Mouse (Mus musculus) ES-Bruce4 (cell line): ENCODE measurements around the gene Ldlr. TPM values are rescaled to one million over a fixed set of nuclear protein-coding genes. Genes with fewer than 3 reads are reported as not detected.

ENCODE experiments used
- H3K27ac ChIP-seq: 2 replicates; pipeline ENCODE4 v1.5.1; 2012; ENCODE audit warnings: low read length, inconsistent platforms; ENCODE audit not compliant: insufficient read depth
- H3K27me3 ChIP-seq: 2 replicates; pipeline ENCODE4 v1.6.1; 2012; ENCODE audit warnings: mild to moderate bottlenecking, low read length, inconsistent platforms; ENCODE audit not compliant: control insufficient read depth, poor library complexity, insufficient read depth, severe bottlenecking
- H3K36me3 ChIP-seq: 2 replicates; pipeline ENCODE4 v1.6.1; 2012; ENCODE audit warnings: inconsistent platforms, mild to moderate bottlenecking, low read length, moderate library complexity; ENCODE audit not compliant: control insufficient read depth, poor library complexity, insufficient read depth, severe bottlenecking
- H3K4me1 ChIP-seq: one replicate; pipeline ENCODE4 v1.8.1; 2011; ENCODE audit warnings: low read length; ENCODE audit not compliant: control insufficient read depth, insufficient read depth
- H3K4me3 ChIP-seq: 2 replicates; pipeline ENCODE4 v1.5.1; 2011; ENCODE audit warnings: low read depth, mild to moderate bottlenecking, low read length
- H3K9ac ChIP-seq: 2 replicates; pipeline ENCODE4 v1.6.1; 2012; ENCODE audit warnings: low read depth, mild to moderate bottlenecking, inconsistent platforms; ENCODE audit not compliant: poor library complexity, severe bottlenecking
- H3K9me3 ChIP-seq: replicated peaks from 2 replicates; pipeline ENCODE4 v1.6.1; 2012; ENCODE audit warnings: mild to moderate bottlenecking, low read length, inconsistent platforms; ENCODE audit not compliant: control insufficient read depth, poor library complexity, insufficient read depth, severe bottlenecking
- CTCF ChIP-seq: IDR thresholded peaks from one replicate; pipeline ENCODE4 v1.8.1; 2011; ENCODE audit warnings: low read depth, low read length
- EP300 ChIP-seq: IDR thresholded peaks from 2 replicates; pipeline ENCODE4 v1.6.1; 2011; ENCODE audit warnings: low read depth, low read length; ENCODE audit not compliant: insufficient read depth
- POLR2A ChIP-seq: IDR thresholded peaks from one replicate; pipeline ENCODE4 v1.8.1; 2011; ENCODE audit warnings: low read length; ENCODE audit not compliant: insufficient read depth
- polyA plus RNA-seq: library from polyadenylated mRNA; stranded (reverse); fragments of >200 nt; gene quantifications from 2 replicates; pipeline ENCODE4 v1.2.4, GENCODE M21; 2011; ENCODE audit warnings: low read depth; ENCODE audit not compliant: missing spikeins, insufficient read depth, insufficient read length

Ldlr gene
- polyA plus RNA-seq = 79.3 and 80.6 TPM in 2 replicates

- Histone ChIP-seq H3K36me3 (peaks cover 9% of the 10 kb centered on the region), H3K27ac (peak within 1 kb of the TSS; percentile 94), H3K27me3 (no peaks in the 10 kb centered on the region), H3K4me3 (peak within 1 kb of the TSS; percentile 91), H3K4me1 (peaks cover 5% of the 10 kb centered on the region), H3K9ac (peak within 1 kb of the TSS; percentile 63), H3K9me3 (no peaks in the 10 kb centered on the region)
- TF ChIP-seq CTCF = no peak
- 0 out of 2 replicates have a peak, but pooled peaks have one; percentile 49 for TF ChIP-seq EP300
- peak; percentile 67 for TF ChIP-seq POLR2A
Measured at GRCm38 (mm10) chr9:21723377-21724146, at the start of gene Ldlr. Gene Ldlr, plus strand, starts transcription at chr9:21723483.

- H3K4me1 ChIP-seq = no peaks in the 10 kb centered on the region
- no peak overlapping the region for H3K4me3 ChIP-seq
- H3K27ac ChIP-seq = no peak overlapping the region
- H3K27me3 ChIP-seq = no peaks in the 10 kb centered on the region
- H3K9me3 ChIP-seq = no peaks in the 10 kb centered on the region
- H3K9ac ChIP-seq = no peak overlapping the region
- TF ChIP-seq CTCF (no peak), POLR2A (no peak), EP300 (no peak)
- H3K36me3 ChIP-seq = peaks cover 41% of the 10 kb centered on the region
Measured at GRCm38 (mm10) chr9:21677706-21678105, 45.6 kb upstream of the Ldlr start.

- no peaks in the 10 kb centered on the region for H3K9me3 ChIP-seq
- no peaks in the 10 kb centered on the region for H3K27me3 ChIP-seq
- H3K4me3 ChIP-seq = no peak overlapping the region
- no peak overlapping the region for H3K9ac ChIP-seq
- H3K4me1 ChIP-seq = no peaks in the 10 kb centered on the region
- TF ChIP-seq POLR2A (no peak), EP300 (no peak), CTCF (no peak)
- no peak overlapping the region for H3K27ac ChIP-seq
- peaks cover 40% of the 10 kb centered on the region for H3K36me3 ChIP-seq
Measured at GRCm38 (mm10) chr9:21680448-21680847, 42.8 kb upstream of the Ldlr start.

DNA sequence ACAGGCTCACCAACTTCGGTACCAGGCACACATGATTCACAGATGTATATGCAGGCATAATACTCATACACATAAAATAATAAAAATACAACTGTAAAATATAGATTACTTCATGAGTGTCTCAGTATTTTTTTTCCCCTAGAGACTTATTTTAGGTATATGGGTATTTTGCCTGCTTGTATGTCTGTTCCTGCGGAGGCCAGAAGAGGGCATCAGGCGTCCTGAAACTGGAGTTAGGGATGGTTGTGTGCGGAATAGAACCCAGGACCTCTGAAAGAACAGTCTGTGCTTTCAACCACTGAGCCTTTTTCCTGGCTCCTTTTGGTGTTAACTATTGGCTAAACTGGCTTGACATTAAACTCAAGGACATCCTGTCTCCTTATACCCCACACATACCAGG, 40.5 kb upstream of the Ldlr start:
- Histone ChIP-seq H3K27ac (no peak overlapping the region), H3K4me3 (no peak overlapping the region), H3K9ac (no peak overlapping the region), H3K36me3 (peaks cover 46% of the 10 kb centered on the region), H3K27me3 (no peaks in the 10 kb centered on the region), H3K4me1 (no peaks in the 10 kb centered on the region), H3K9me3 (no peaks in the 10 kb centered on the region)
- peak; percentile 47 for TF ChIP-seq CTCF
- TF ChIP-seq EP300 = no peak

- H3K4me3 ChIP-seq = no peak overlapping the region
- no peaks in the 10 kb centered on the region for H3K27me3 ChIP-seq
- no peak overlapping the region for H3K27ac ChIP-seq
- H3K9ac ChIP-seq = no peak overlapping the region
- peaks cover 43% of the 10 kb centered on the region for H3K36me3 ChIP-seq
- TF ChIP-seq CTCF (no peak), EP300 (no peak), POLR2A (no peak)
- no peaks in the 10 kb centered on the region for H3K9me3 ChIP-seq
- H3K4me1 ChIP-seq = no peaks in the 10 kb centered on the region
Measured at GRCm38 (mm10) chr9:21683897-21684296, 39.4 kb upstream of the Ldlr start.

DNA sequence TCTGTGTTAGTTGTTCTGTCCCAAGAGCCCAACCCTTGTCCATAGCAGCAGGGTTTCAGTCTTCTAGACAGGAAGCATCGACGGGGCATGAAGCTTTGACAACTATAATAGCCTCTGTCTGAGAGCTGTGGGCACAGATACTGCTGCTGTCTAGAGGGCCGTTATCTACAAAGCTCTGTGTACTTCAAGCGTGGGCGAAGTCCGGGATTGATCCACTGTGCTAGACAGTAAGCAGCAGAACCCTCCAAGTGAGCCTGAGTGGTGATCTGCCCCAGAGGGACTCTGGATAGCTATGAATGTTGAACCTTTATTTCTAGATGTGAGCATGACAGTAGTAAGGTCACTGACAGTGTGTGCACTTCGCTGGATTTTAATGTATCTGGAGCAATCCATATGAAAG, 34.7 kb upstream of the Ldlr start:
- Histone ChIP-seq H3K9ac (no peak overlapping the region), H3K27me3 (no peaks in the 10 kb centered on the region), H3K27ac (no peak overlapping the region), H3K36me3 (peaks cover 35% of the 10 kb centered on the region), H3K4me1 (no peaks in the 10 kb centered on the region), H3K9me3 (no peaks in the 10 kb centered on the region), H3K4me3 (no peak overlapping the region)
- TF ChIP-seq CTCF (no peak), EP300 (no peak), POLR2A (no peak)
